Mouse (Mus musculus): ENCODE measurements around the gene Myom3. TPM values are rescaled to one million over a fixed set of nuclear protein-coding genes. Genes with fewer than 3 reads are reported as not detected.
A peak's percentile ranks its signal among the peaks of the same experiment; 100 is the strongest.

The Myom3 gene
- polyA plus RNA-seq, 1 experiment from 2014 or later, result 0.11 TPM

- 81% methylated on average over 7 of the region's 7 CpGs for WGBS
- ATAC-seq (ENCODE audit: low FRiP score), result no peak
- H3K9ac ChIP-seq (ENCODE audit: low read length), result no peak overlapping the region
These were observed 55.4 kb downstream of the Myom3 start for GRCm38 (mm10) chr4:135814896-135815295.

GRCm38 (mm10) chr4:135816905-135817622 lies 57.5 kb downstream of the Myom3 start:
- no peak overlapping the region for H3K4me3 ChIP-seq (ENCODE audit: low read depth, low read length)
- H3K4me2 ChIP-seq, result no peak overlapping the region
- ATAC-seq (ENCODE audit: low FRiP score) (no peak), DNase-seq (ENCODE audit: low spot score, missing footprints) (peak; percentile 96)
- WGBS, result 47% methylated on average over 12 of the region's 12 CpGs
- H3K27ac ChIP-seq (ENCODE audit: low read depth, low read length), result no peak overlapping the region
- H3K4me1 ChIP-seq (ENCODE audit: control insufficient read depth, insufficient read depth, low read length), result no peaks in the 10 kb centered on the region
- peaks cover 3% of the 10 kb centered on the region for H3K9me3 ChIP-seq (ENCODE audit: control insufficient read depth, low read length)
- H3K27me3 ChIP-seq (ENCODE audit: control insufficient read depth, insufficient read depth, low read length), result no peaks in the 10 kb centered on the region
- H3K36me3 ChIP-seq (ENCODE audit: control insufficient read depth, insufficient read depth, low read length), result no peaks in the 10 kb centered on the region
- no peak overlapping the region for H3K9ac ChIP-seq (ENCODE audit: low read length)

More at GRCm38 (mm10) chr4:135814896-135815295, 55.4 kb downstream of the Myom3 start:
- Histone ChIP-seq H3K4me3 (ENCODE audit: low read depth, low read length) (no peak overlapping the region), H3K27me3 (ENCODE audit: control insufficient read depth, insufficient read depth, low read length) (no peaks in the 10 kb centered on the region), H3K36me3 (ENCODE audit: control insufficient read depth, insufficient read depth, low read length) (no peaks in the 10 kb centered on the region), H3K27ac (ENCODE audit: low read depth, low read length) (no peak overlapping the region), H3K9me3 (ENCODE audit: control insufficient read depth, low read length) (peaks cover 3% of the 10 kb centered on the region), H3K4me2 (no peak overlapping the region), H3K4me1 (ENCODE audit: control insufficient read depth, insufficient read depth, low read length) (no peaks in the 10 kb centered on the region)
- no peak for DNase-seq (ENCODE audit: low spot score, missing footprints)

DNA sequence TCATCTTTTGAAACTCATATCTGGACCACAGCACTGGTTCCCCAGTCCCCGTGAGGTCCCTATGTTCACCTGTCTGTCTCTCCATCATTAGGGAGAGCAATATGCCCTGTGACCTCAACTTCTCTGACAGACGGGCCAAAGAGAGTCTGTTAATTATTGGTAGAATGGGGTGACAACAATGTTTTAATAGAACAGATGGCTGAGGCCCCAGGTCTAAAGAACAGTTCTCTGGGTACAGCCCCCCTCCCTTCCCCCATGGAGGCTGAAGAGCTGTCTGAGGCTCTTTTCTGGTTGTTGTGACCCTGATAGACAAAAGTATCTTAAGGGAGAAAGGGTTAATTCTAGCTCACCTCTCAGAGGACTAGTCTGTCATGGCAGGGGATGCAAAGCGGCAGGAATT lies 58.9 kb downstream of the Myom3 start:
- WGBS, result 87% methylated on average over 3 of the region's 3 CpGs
- no peak overlapping the region for H3K9ac ChIP-seq (ENCODE audit: low read length)
- H3K27me3 ChIP-seq (ENCODE audit: control insufficient read depth, insufficient read depth, low read length), result no peaks in the 10 kb centered on the region
- H3K4me3 ChIP-seq (ENCODE audit: low read depth, low read length), result no peak overlapping the region
- no peak for DNase-seq (ENCODE audit: low spot score, missing footprints)
- H3K9me3 ChIP-seq (ENCODE audit: control insufficient read depth, low read length), result peaks cover 3% of the 10 kb centered on the region
- no peaks in the 10 kb centered on the region for H3K36me3 ChIP-seq (ENCODE audit: control insufficient read depth, insufficient read depth, low read length)
- no peak overlapping the region for H3K4me2 ChIP-seq
- no peak for ATAC-seq (ENCODE audit: low FRiP score)
- H3K4me1 ChIP-seq (ENCODE audit: control insufficient read depth, insufficient read depth, low read length), result no peaks in the 10 kb centered on the region
- no peak overlapping the region for H3K27ac ChIP-seq (ENCODE audit: low read depth, low read length)

DNA sequence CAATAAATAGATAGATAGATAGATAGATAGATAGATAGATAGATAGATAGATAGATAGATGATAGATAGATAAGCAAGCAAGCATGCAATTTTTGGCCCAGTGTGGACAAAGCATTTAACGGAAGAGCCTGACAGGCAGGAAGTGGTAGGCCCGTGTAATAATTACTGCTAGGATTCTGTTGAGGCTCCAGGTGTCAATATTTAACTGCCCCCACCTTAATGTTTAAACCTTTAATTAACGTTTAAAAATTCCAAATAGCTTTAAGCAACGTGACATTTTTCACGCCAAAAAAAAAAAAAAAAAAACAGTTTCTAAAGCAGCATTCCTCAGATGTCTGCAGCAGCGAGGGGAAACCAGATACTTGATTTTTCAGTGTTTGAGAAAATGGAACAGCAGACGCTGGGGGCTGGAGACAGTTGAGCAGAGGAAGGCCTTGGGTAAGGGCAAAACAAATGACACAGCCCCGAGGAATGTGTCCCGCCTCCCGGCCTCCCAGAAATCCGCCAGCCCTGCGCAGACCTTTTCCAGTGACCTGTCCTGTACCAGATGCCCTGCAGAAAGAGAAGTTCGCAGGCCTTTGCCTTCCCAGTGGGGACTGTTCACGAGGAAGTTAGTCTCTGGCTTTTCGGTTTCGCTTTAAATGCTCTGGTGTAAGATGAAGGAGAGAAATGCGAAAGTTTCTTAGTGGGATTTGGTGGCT lies 60.5 kb downstream of the Myom3 start:
- Histone ChIP-seq H3K9me3 (ENCODE audit: control insufficient read depth, low read length) (peaks cover 3% of the 10 kb centered on the region), H3K36me3 (ENCODE audit: control insufficient read depth, insufficient read depth, low read length) (no peaks in the 10 kb centered on the region), H3K27ac (ENCODE audit: low read depth, low read length) (no peak overlapping the region), H3K27me3 (ENCODE audit: control insufficient read depth, insufficient read depth, low read length) (no peaks in the 10 kb centered on the region), H3K9ac (ENCODE audit: low read length) (no peak overlapping the region), H3K4me2 (no peak overlapping the region), H3K4me3 (ENCODE audit: low read depth, low read length) (no peak overlapping the region), H3K4me1 (ENCODE audit: control insufficient read depth, insufficient read depth, low read length) (no peaks in the 10 kb centered on the region)
- no peak for ATAC-seq (ENCODE audit: low FRiP score)
- DNase-seq (ENCODE audit: low spot score, missing footprints), result no peak
- 79% methylated on average over 17 of the region's 17 CpGs for WGBS

DNA sequence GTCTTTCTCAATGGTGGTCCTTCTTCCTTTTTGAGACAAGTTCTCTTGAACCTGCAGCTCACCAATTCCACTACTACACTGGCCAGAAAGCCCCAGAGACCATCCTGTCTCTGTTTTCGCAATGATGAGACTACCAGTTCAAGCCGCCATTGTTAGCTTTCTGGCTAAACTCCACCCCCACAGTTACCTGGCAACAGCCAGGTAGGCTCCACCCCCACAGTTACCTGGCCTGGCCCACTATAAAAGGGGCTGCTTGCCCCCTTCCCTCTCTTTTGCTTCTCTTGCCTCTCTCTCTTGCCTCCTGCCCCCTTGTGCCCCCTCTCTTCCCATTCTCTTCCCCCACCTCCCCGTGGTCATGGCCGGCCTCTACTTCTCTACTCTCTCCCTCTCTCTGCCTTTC lies 62.3 kb downstream of the Myom3 start:
- ATAC-seq (ENCODE audit: low FRiP score), result no peak
- WGBS, result 89% methylated on average over 4 of the region's 4 CpGs
- H3K27ac ChIP-seq (ENCODE audit: low read depth, low read length), result no peak overlapping the region
- no peak overlapping the region for H3K4me2 ChIP-seq
- H3K9ac ChIP-seq (ENCODE audit: low read length), result no peak overlapping the region
- no peak for DNase-seq (ENCODE audit: low spot score, missing footprints)
- H3K36me3 ChIP-seq (ENCODE audit: control insufficient read depth, insufficient read depth, low read length), result no peaks in the 10 kb centered on the region
- H3K4me3 ChIP-seq (ENCODE audit: low read depth, low read length), result no peak overlapping the region
- H3K9me3 ChIP-seq (ENCODE audit: control insufficient read depth, low read length), result peaks cover 3% of the 10 kb centered on the region
- no peaks in the 10 kb centered on the region for H3K4me1 ChIP-seq (ENCODE audit: control insufficient read depth, insufficient read depth, low read length)
- no peaks in the 10 kb centered on the region for H3K27me3 ChIP-seq (ENCODE audit: control insufficient read depth, insufficient read depth, low read length)

- Histone ChIP-seq H3K4me1 (ENCODE audit: control insufficient read depth, insufficient read depth, low read length) (no peaks in the 10 kb centered on the region; the same call in 1 of the 2 replicates), H3K36me3 (ENCODE audit: control insufficient read depth, insufficient read depth, low read length) (no peaks in the 10 kb centered on the region), H3K27me3 (ENCODE audit: control insufficient read depth, insufficient read depth, low read length) (no peaks in the 10 kb centered on the region), H3K9me3 (ENCODE audit: control insufficient read depth, low read length) (peaks cover 3% of the 10 kb centered on the region), H3K4me2 (no peak overlapping the region), H3K9ac (ENCODE audit: low read length) (no peak overlapping the region), H3K27ac (ENCODE audit: low read depth, low read length) (no peak overlapping the region), H3K4me3 (ENCODE audit: low read depth, low read length) (no peak overlapping the region)
- DNase-seq (ENCODE audit: low spot score, missing footprints), result no peak
- 65% methylated on average over 2 of the region's 2 CpGs for WGBS
- no peak for ATAC-seq (ENCODE audit: low FRiP score)
These were observed 63.8 kb downstream of the Myom3 start for GRCm38 (mm10) chr4:135823298-135823697.

DNA sequence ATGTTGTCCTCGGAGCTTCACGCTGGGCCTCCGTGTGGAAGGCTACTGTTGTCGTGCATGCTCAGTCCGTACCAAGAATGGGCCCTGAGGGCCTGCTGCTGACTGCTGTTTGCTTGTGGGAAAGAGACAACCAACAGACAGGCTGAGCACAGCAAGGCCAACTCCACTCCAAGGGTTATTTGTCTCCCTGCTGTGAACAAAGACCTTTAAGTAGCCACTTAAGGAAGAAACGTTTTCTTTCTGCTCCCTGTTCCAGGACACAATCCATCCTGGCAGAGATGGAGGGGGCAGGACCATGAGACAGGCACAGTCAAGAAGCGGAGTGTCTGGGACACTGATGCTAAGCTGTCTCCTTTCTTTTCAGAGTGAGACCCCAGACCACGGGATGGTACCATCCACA lies 64.7 kb downstream of the Myom3 start:
- Histone ChIP-seq H3K27ac (ENCODE audit: low read depth, low read length) (no peak overlapping the region), H3K9me3 (ENCODE audit: control insufficient read depth, low read length) (no peaks in the 10 kb centered on the region), H3K9ac (ENCODE audit: low read length) (no peak overlapping the region), H3K4me1 (ENCODE audit: control insufficient read depth, insufficient read depth, low read length) (peaks cover 5% of the 10 kb centered on the region; the same call in 1 of the 2 replicates), H3K4me3 (ENCODE audit: low read depth, low read length) (no peak overlapping the region), H3K27me3 (ENCODE audit: control insufficient read depth, insufficient read depth, low read length) (no peaks in the 10 kb centered on the region), H3K4me2 (no peak overlapping the region), H3K36me3 (ENCODE audit: control insufficient read depth, insufficient read depth, low read length) (no peaks in the 10 kb centered on the region)
- DNase-seq (ENCODE audit: low spot score, missing footprints) (no peak), ATAC-seq (ENCODE audit: low FRiP score) (no peak)
- WGBS, result 53% methylated on average over 8 of the region's 8 CpGs

DNA sequence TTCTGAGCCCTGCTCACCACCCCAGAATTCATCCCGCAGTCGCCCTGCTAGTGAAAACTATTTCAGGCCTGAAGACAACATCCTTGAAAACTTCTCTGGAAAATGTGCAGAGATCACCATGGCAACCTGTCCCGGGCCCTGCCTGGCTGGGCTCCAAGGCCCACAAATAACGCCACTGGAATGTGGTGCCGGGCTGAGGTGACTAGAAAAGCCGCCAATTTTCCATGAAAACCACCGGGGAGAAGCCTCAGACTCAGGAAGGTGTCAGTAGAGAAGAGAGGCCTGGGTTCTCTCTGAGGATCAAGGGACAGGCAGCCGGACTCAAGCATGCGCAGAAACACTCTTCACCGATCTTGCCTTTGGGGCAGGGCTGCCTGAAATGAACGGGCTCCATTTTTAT lies 69.0 kb downstream of the Myom3 start:
- WGBS, result 29% methylated on average over 11 of the region's 11 CpGs
- no peak overlapping the region for H3K4me2 ChIP-seq
- no peaks in the 10 kb centered on the region for H3K27me3 ChIP-seq (ENCODE audit: control insufficient read depth, insufficient read depth, low read length)
- no peaks in the 10 kb centered on the region for H3K9me3 ChIP-seq (ENCODE audit: control insufficient read depth, low read length)
- H3K4me3 ChIP-seq (ENCODE audit: low read depth, low read length), result no peak overlapping the region
- 0 out of 2 replicates have a peak overlapping the region, but pooled peaks have one; percentile 17 for H3K9ac ChIP-seq (ENCODE audit: low read length)
- peak; percentile 90 for DNase-seq (ENCODE audit: low spot score, missing footprints)
- no peak for ATAC-seq (ENCODE audit: low FRiP score)
- H3K27ac ChIP-seq (ENCODE audit: low read depth, low read length), result no peak overlapping the region
- no peaks in the 10 kb centered on the region for H3K36me3 ChIP-seq (ENCODE audit: control insufficient read depth, insufficient read depth, low read length)
- H3K4me1 ChIP-seq (ENCODE audit: control insufficient read depth, insufficient read depth, low read length), result peaks cover 10% of the 10 kb centered on the region

DNA sequence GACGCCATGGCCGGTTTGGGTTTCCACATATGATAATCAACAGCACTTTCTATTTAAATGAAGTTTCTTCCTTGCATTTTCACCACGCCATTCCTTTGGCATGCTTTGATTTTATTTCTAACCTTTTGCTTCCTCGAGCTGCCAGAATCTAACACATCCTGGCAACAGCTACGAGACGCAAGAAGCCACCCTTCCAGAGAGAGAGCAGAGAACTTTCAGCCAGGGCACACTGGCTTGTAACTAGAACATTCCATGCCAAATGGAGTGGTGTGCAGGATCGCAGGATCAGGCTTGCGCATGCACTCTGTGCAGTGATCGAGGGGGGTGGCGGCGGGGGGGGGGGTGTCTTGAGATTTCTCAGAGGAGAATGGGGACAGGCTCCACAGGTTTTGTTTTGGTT lies 72.6 kb downstream of the Myom3 start:
- Histone ChIP-seq H3K4me2 (no peak overlapping the region), H3K4me3 (ENCODE audit: low read depth, low read length) (no peak overlapping the region), H3K27me3 (ENCODE audit: control insufficient read depth, insufficient read depth, low read length) (no peaks in the 10 kb centered on the region), H3K27ac (ENCODE audit: low read depth, low read length) (no peak overlapping the region), H3K9me3 (ENCODE audit: control insufficient read depth, low read length) (no peaks in the 10 kb centered on the region), H3K36me3 (ENCODE audit: control insufficient read depth, insufficient read depth, low read length) (no peaks in the 10 kb centered on the region), H3K4me1 (ENCODE audit: control insufficient read depth, insufficient read depth, low read length) (peaks cover 15% of the 10 kb centered on the region), H3K9ac (ENCODE audit: low read length) (no peak overlapping the region)
- DNase-seq (ENCODE audit: low spot score, missing footprints) (no peak), ATAC-seq (ENCODE audit: low FRiP score) (no peak)
- 79% methylated on average over 11 of the region's 11 CpGs for WGBS

Data from midbrain, embryonic 11.5 days (tissue).